Mouse (Mus musculus) C2C12 (cell line): Measurements from ENCODE around the gene Pcsk5.

Source experiments
- CTCF ChIP-seq: IDR thresholded peaks from one replicate; pipeline ENCODE4 v1.5.1; 2011; ENCODE audit not compliant: control insufficient read depth, insufficient read depth, insufficient read length
- FOSL1 ChIP-seq: IDR thresholded peaks from one replicate; pipeline ENCODE4 v1.8.0; 2011; ENCODE audit warnings: mild to moderate bottlenecking, low read length; ENCODE audit not compliant: poor library complexity, insufficient read depth, severe bottlenecking
- MAX ChIP-seq: IDR thresholded peaks from one replicate; pipeline ENCODE4 v1.6.1; 2011; ENCODE audit warnings: mild to moderate bottlenecking, control low read depth
- MYOD1 ChIP-seq: IDR thresholded peaks from one replicate; pipeline ENCODE4 v1.6.1; 2011; ENCODE audit warnings: low read depth; ENCODE audit not compliant: control insufficient read depth, insufficient read length
- MYOG ChIP-seq: IDR thresholded peaks from one replicate; pipeline ENCODE4 v1.6.1; 2011; ENCODE audit not compliant: control insufficient read depth, insufficient read length; ENCODE audit errors: extremely low read depth
- USF1 ChIP-seq: IDR thresholded peaks from one replicate; pipeline ENCODE4 v1.6.1; 2011; ENCODE audit warnings: low read depth, mild to moderate bottlenecking, control low read depth, moderate library complexity

DNA sequence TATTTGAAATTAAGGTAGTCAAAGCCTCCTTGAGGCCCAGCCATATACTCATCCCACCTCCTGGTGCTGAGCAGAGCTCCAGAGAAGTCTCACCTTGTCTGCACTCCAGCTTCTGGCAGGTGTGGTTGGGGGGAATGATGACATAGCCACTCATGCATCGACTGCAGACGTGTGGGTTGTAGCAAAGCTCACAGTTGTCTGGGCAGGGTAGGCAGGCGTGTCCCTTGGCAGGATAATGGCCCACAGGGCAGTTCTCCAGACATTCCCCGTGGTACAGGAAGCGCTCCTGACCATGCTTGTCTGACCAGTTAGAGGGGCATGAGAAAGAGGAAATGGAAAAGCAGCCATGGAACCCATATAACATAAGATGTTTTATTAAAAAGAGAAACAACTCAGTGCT lies 326.1 kb downstream of the Pcsk5 start:
- no peak for TF ChIP-seq CTCF
- TF ChIP-seq MYOG, result no peak
- TF ChIP-seq USF1, result no peak
- no peak for TF ChIP-seq MAX
- no peak for TF ChIP-seq MYOD1
- no peak for TF ChIP-seq FOSL1
